Mouse (Mus musculus) ovary, adult 18-20 months (tissue): Measurements from ENCODE around the gene Mfsd4b4.
A peak's percentile ranks its signal among the peaks of the same experiment; 100 is the strongest.
"Not testable (repeated sequence)": the region's sequence is repeated elsewhere in the genome, so short reads cannot be mapped to it uniquely, and the experiment has no call there.

ENCODE experiments used
- DNase-seq: peaks from one replicate; pipeline ENCODE4 v3.0.0; 2022; ENCODE audit warnings: low spot score, mixed read lengths

Mfsd4b4 gene

DNA sequence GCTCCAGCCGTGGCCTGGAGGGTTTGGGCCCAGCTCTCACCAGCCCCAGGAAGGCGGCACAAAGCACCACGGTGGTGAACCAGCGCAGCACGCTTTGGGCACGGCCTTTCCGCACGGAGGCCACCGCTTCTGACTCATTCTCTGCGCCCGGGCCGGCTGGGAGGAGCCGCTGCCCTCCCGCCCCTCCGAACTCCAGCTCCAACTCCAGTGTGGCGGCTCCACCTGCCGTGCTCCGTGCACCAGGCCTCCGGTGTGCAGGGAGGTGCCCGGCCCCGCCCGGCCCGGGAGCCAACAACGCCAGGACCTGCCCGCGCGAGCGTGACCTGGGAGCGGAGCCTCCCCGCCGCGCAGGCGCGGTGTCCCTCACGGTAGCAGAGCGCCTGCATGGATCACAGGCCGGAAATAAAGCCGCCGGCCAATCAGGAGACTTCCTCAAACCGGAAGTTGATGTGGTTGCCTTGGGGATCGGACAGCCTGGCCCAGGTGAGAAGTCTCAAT, at the start of gene Mfsd4b4:
Mfsd4b4 (minus strand) TSS at position 365 of the 498 bp plus-strand sequence.
- DNase-seq = peak; percentile 82

DNA sequence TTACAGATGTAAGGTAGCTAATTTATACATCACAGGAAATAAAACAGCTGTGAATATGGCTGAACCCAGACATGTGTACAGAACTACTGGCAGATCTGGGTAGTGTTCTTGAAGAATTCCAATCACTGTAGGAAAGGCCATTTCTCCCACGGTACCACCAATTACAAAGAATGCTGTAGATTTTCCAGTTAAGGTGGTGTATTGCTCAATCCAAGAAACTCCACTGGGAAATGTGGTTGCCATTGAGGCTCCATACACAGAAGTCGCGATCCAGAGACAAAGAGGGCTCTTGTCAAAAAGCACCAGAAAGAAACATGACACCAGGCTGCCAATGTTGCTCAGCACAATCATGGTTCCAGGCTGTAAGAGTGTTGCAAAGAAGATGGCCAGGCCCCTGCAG, 48.2 kb upstream of the Mfsd4b4 start:
- DNase-seq = not testable (repeated sequence)

DNA sequence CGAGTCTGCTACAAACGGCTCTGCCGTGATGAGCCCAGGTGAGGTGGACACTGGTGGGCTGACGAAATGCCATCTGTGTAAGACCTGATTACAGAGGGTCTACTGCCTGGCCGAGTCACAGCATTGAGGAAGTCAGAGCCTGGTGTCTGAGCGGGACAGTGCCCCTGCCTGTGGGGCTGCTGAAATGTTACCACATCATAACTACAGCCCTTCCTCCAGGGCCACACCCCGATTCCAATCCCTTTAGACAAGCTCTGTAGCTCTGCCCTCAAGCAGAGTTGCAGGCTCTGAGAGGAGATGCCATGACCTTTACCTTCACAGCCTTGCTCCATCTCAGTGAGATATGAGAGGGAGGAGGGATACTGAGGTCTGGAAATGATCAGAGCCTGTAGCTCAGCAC, 37.5 kb upstream of the Mfsd4b4 start:
- no peak for DNase-seq

DNA sequence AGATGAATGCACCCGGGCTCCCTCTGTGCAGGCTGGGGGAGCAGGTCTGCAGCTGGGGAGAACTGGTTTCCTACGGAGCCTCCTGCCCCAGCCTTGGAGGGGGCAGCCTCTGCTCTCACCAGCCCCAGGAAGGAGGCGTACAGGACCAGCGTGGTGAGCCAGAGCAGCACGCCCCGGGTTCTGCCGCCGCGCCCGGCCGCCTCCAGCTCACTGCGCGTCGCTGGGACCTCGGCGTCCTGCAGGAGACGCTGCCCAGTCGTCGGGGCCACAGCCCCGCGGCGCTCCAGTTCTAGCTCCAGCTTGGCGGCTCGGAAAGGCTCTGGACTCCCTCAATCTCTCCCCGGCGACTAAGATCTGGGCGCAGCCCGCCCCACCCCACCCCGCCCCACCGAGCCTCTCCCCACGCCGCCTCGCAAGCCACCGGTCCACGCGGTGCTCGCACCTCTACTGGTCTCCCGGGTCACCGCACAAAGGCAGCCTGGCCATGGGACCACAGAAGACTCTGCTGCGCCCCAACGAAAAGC, 27.6 kb upstream of the Mfsd4b4 start, which contains the start of gene Mfsd4b2:
Mfsd4b2 (minus strand) TSS at position 308 of the 524 bp plus-strand sequence.
- DNase-seq = peak; percentile 9

DNA sequence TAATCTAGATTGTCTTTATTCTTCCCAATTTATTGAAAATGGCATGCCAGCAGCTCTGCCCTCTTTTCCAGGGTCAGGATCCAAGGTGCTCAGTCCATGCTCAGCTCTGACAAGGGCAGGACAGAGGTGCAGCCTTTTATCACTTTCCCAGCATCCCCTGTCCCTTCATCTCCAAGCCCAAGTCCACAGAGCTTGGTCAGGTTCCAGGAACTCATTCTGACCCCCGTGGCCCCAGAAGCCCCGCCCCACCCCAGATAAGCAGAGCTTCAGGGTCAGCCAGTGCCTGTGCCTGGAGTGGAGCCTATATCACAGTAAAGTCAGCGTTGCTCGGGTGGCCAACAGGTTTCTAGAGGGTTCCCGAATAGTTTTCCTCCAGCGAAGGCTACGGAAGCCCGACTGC, 25.5 kb upstream of the Mfsd4b4 start:
- not testable (repeated sequence) for DNase-seq

DNA sequence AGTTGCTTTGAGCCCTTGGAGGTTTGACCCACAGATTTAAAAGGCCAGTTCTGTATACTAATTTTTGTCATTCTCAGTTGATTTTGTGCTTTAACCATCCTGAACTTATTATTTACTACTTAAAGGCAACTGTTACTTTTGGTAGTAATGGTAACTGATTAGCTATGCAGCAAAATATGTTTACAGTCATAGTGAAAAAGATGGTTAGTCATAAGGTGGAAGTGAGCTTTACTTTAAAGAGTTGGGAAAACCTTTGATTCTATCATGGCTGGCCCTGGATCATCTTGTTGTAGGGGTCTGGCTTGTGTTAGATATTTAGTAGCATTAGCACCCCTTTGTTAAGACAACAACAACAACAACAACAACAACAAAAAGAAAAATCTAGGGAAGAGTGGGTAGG, 13.6 kb upstream of the Mfsd4b4 start:
- no peak for DNase-seq

DNA sequence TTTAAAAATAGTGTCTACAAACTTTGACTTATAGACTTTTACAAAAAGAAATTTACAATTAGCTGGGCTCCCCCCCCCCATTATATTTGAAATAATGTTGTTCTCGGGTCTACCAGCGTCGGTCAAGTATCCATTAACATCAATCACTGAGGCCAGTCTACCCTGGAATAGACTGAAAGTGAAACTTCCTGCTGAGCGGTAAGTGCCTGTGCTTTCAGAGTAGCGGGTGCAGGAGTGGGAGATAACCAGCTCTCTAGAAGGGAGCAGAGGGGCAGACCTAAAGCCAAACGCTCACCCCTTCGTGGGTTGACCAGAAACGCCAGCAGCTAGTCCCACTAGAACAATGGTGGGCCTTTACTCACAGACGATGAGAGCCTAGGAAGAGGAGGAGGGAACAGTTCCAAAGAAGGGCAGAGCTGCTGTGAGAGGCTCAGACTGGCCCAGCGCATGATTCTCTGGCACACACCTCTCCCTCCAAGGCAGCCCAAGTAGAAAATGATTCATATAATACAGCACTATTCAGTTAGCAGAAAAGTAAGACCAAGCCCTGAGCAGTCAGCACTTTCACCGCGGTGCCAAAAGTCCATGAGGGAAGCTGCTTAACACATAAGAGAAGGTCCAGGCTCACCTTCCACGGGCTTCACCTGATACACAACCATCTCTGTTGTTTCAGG, 9.9 kb upstream of the Mfsd4b4 start:
- no peak for DNase-seq

DNA sequence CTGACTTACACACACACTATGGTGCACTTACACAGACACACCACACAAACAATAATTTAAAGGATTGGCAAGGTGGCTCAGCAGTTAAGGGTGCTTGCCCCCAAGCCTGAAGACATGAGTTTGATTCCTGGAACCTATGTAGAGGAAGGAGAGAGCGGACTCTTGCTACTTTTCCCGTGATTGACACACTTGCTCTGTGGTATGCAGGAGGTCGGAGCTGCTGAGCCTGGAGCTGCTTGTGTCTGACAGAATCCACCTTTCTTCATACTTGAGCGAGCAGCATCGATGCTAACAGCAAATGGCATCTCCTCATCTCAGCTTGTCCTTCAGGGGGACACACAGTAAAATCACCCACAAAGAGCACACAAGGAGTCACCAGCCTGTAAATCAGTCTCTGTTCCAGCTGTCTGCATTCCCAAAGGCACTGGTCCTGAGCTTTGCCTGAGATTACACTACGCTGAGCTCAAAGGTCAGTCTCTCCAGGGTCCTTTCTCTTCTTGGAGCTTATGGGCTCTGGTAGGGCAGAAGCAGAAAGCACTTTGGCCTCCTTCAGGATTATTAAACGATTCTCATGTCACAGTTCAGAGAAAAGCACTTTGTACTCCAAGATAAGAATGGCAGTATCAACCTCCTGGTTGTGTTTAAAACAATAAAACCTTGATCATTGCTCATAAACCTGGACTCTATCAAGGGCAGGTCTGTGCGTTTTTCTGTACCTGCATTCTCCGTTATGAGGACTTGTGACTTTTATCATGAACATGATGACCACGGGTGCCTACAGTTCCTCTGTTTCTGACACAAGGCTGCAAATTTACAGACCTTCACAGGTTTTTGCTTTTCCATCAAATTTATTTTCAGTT, 8.0 kb upstream of the Mfsd4b4 start:
- DNase-seq = no peak

DNA sequence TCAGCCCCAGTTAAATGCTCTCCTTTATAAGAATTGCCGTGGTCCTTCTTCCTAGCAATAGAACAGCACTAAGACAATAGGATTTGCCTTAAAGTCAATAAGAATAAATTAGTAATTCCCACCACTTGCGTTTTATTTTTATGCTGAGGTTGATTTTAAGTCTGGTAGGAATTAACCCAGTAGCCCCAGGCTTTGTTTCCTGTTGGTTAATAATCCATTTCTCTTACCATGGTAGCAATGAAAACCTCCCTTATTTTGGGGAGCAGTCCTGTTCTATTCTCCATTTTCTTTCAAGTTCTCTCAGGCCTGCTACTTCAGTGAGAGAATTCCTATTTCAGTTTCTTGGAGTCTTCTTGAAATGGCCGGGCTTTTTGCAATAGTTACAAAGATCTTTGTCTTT, 5.2 kb upstream of the Mfsd4b4 start:
- no peak for DNase-seq

DNA sequence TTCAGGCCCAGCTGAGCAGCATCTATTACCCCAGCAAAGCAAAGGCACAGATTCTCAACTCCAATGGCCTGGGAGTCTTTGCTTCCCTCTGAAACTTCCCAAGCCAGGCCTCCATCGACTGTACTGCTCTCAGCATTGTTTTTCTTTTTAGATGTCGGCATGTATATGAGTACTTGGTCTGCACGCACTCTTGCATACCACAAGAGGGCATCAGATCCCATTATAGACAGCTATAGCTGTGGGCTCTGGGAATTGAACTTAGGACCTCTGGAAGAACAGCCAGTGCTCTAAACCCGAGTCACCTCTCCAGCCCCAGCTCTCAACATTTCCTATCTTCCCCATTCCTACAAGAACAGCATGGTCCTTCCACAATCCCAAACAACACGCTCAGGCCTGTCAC, 2.5 kb downstream of the Mfsd4b4 start:
- DNase-seq = no peak

DNA sequence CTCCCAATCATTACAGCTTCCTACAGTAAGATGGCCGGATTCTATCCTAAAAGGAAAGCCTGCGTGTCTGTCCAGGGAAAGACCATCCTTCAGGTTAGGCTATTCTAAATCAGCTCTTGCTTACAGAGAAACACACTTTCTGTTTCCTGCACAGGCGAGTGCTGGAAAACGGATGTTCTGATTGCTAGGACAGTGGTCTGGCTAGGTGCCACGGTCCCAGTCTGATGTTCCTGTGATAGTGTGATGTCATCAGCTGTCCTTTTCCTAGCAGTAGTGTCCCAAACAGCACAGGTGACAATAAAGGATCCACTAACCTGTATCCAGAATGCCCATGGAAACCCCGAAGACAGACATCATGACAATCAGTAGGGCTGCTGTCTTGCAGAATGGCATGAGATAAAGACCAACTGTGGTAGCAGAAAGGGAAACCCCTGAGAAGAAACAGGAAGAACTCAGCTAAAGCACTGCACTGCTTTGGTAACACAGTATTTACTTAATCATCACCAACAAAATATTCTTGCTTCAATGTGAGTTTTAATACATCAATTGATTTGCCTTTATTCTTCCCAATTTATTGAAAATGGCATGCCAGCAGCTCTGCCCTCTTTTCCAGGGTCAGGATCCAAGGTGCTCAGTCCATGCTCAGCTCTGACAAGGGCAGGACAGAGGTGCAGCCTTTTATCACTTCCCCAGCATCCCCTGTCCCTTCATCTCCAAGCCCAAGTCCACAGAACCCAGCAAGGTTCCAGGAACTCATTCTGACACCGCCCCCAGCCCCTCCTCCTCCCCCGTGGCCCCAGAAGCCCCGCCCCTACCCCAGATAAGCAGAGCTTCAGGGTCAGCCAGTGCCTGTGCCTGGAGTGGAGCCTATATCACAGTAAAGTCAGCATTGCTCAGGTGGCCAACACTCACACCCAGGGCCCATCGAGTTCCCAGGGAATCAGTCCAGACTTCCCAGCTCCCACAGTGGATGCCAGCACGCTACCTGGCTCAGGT, 5.0 kb downstream of the Mfsd4b4 start:
- DNase-seq = no peak

DNA sequence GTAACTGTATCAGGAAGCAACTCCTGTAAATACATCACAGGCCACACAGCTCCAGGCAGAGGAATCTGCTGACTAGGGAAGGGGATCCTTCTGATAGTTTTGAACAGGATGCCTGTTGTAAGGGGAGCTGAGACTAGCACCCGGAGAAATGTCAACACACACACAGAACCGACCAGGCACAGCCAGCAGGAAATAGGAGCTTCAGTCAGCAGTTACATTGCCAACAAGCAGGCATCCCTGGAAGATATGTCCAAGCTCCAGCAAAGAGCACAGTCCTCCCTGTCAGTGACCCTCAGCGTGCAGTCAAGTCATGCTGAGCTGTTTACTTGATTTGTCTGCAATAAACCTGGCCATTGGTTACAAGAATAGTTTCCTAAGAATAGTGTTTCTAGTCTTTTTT, 10.4 kb downstream of the Mfsd4b4 start:
- DNase-seq = no peak

DNA sequence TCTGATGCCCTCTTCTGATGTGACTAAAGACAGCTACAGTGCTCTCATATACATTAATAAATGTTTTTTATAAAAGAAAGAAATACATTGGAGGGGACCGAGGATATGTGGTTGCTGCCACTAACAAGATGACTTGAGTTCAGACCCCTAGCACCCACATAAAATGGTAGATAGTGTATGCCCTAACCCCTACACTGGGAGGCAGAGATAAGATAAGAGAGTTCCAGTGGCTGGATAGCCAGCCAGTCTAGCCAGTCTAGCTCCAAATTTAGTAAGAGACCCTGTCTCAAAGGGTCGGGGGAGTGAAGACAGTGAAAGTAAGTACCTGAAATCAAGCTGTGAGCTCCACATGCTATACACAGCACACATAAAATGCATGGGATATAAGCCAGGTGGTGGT, 33.5 kb downstream of the Mfsd4b4 start:
- DNase-seq = no peak

DNA sequence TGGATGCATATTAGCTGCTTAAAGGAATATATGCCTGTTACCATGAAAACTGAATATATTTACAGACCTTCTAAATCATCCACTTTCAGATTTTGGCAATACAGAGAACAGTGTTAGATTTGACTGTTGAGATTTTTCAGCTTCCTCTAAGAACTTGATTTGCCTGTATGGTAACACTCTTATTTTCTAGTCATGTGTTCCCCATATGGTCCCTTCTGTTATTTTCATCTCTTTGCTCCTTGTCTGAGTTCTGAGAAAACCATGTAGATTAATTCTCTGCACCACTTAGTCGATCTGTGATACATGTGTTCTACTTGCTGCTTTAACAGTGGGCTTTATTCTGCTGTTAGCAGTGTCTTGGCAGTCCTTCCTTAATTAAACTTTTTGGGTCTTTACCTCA, 56.4 kb downstream of the Mfsd4b4 start:
- no peak for DNase-seq
